Mouse (Mus musculus) myocyte (in vitro differentiated cells): ENCODE data around the gene Gm4881. TPM values are rescaled to one million over a fixed set of nuclear protein-coding genes. Genes with fewer than 3 reads are reported as not detected.

Source experiments
- H3K27me3 ChIP-seq: one replicate; pipeline ENCODE4 v1.6.1; 2011; ENCODE audit not compliant: control insufficient read depth, insufficient read depth, insufficient read length
- H3K36me3 ChIP-seq: one replicate; pipeline ENCODE4 v1.6.1; 2011; ENCODE audit not compliant: control insufficient read depth, insufficient read depth
- H3K4me2 ChIP-seq: one replicate; pipeline ENCODE4 v1.6.1; 2011; ENCODE audit warnings: low read depth, control low read depth
- H3K4me3 ChIP-seq: one replicate; pipeline ENCODE4 v1.5.1; 2011; ENCODE audit warnings: mild to moderate bottlenecking, control low read depth, moderate library complexity
- H3K79me2 ChIP-seq: one replicate; pipeline ENCODE4 v1.6.1; 2011; ENCODE audit not compliant: control insufficient read depth, insufficient read depth
- H3ac ChIP-seq: one replicate; pipeline ENCODE4 v1.6.1; 2011; ENCODE audit not compliant: control insufficient read depth, insufficient read length
- CEBPB ChIP-seq: IDR thresholded peaks from 2 replicates; pipeline ENCODE4 v1.6.1; 2011; ENCODE audit warnings: mild to moderate bottlenecking, moderate library complexity; ENCODE audit not compliant: poor library complexity, insufficient read depth, severe bottlenecking
- E2F4 ChIP-seq: IDR thresholded peaks from one replicate; pipeline ENCODE4 v1.6.1; 2011; ENCODE audit warnings: mild to moderate bottlenecking, control low read depth, moderate library complexity; ENCODE audit not compliant: insufficient read depth
- MAX ChIP-seq: IDR thresholded peaks from one replicate; pipeline ENCODE4 v1.6.1; 2011; ENCODE audit warnings: low read depth, mild to moderate bottlenecking, control low read depth
- MYOD1 ChIP-seq, 3 experiments: IDR thresholded peaks; one replicate each; pipeline ENCODE4 v1.6.1; 2011; ENCODE audit warnings: control low read depth in 2 of 3, low read depth in 2 of 3, mild to moderate bottlenecking in 2 of 3, moderate library complexity in 1 of 3; ENCODE audit not compliant: insufficient read length in 2 of 3, control insufficient read depth in 1 of 3
- MYOG ChIP-seq, 3 experiments: IDR thresholded peaks; one replicate each; pipeline ENCODE4 v1.6.1; 2011; ENCODE audit warnings: control low read depth in 2 of 3, low read depth in 2 of 3, mild to moderate bottlenecking in 2 of 3; ENCODE audit not compliant: insufficient read length in 2 of 3, control insufficient read depth in 1 of 3, insufficient read depth in 1 of 3
- POLR2A ChIP-seq: IDR thresholded peaks from one replicate; pipeline ENCODE4 v1.6.1; 2011; ENCODE audit warnings: low read depth, mild to moderate bottlenecking, control low read depth, moderate library complexity; ENCODE audit not compliant: insufficient read length
- POLR2AphosphoS2 ChIP-seq: IDR thresholded peaks from one replicate; pipeline ENCODE4 v1.6.1; 2011; ENCODE audit warnings: low read depth, control low read depth; ENCODE audit not compliant: insufficient read length
- REST ChIP-seq: IDR thresholded peaks from one replicate; pipeline ENCODE4 v1.6.1; 2011; ENCODE audit warnings: mild to moderate bottlenecking, control low read depth, moderate library complexity; ENCODE audit not compliant: insufficient read depth, insufficient read length
- SRF ChIP-seq: IDR thresholded peaks from one replicate; pipeline ENCODE4 v1.6.1; 2011; ENCODE audit warnings: low read depth; ENCODE audit not compliant: control insufficient read depth, insufficient read length
- TCF12 ChIP-seq: IDR thresholded peaks from one replicate; pipeline ENCODE4 v1.6.1; 2011; ENCODE audit warnings: mild to moderate bottlenecking, control low read depth; ENCODE audit not compliant: poor library complexity, insufficient read depth, severe bottlenecking
- TCF3 ChIP-seq: IDR thresholded peaks from one replicate; pipeline ENCODE4 v1.6.1; 2011; ENCODE audit warnings: low read depth, control low read depth; ENCODE audit not compliant: insufficient read length
- USF1 ChIP-seq: IDR thresholded peaks from one replicate; pipeline ENCODE4 v1.6.1; 2011; ENCODE audit warnings: low read depth, mild to moderate bottlenecking, control low read depth, moderate library complexity
- polyA plus RNA-seq: library from polyadenylated mRNA; unstranded; fragments of >200 nt; fragmentation: generic; extraction: Trizol; gene quantifications from one replicate; pipeline ENCODE4 v1.2.1, GENCODE M21; 2012; ENCODE audit warnings: missing spikeins

Gm4881 gene
- polyA plus RNA-seq, 1 experiment, result not detected

- H3K4me2 ChIP-seq, result no peak overlapping the region
- no peaks in the 10 kb centered on the region for H3K79me2 ChIP-seq
- H3K4me3 ChIP-seq, result no peak overlapping the region
- H3ac ChIP-seq, result no peak overlapping the region
- no peaks in the 10 kb centered on the region for H3K36me3 ChIP-seq
- no peaks in the 10 kb centered on the region for H3K27me3 ChIP-seq
- no peak for TF ChIP-seq MYOG (IDR thresholded peaks at IDR 0.05; ENCODE audit: control insufficient read depth in 1 of 3, insufficient read depth in 1 of 3, insufficient read length in 2 of 3, low read depth in 2 of 3)
- TF ChIP-seq POLR2AphosphoS2, result no peak
- no peak for TF ChIP-seq MYOD1 (IDR thresholded peaks at IDR 0.05; ENCODE audit: control insufficient read depth in 1 of 3, insufficient read length in 2 of 3, low read depth in 2 of 3)
- no peak for TF ChIP-seq POLR2A
- TF ChIP-seq USF1, result no peak
Measured at GRCm38 (mm10) chr7:24969805-24970204, 25.5 kb upstream of the Gm4881 start.

- TF ChIP-seq REST, result no peak
- no peak for TF ChIP-seq MAX
- TF ChIP-seq SRF, result no peak
- no peak for TF ChIP-seq MYOD1 (IDR thresholded peaks at IDR 0.05; ENCODE audit: control insufficient read depth in 1 of 3, insufficient read length in 2 of 3, low read depth in 2 of 3)
- Histone ChIP-seq H3K27me3 (no peaks in the 10 kb centered on the region), H3K79me2 (no peaks in the 10 kb centered on the region), H3ac (no peak overlapping the region), H3K4me2 (no peak overlapping the region), H3K4me3 (no peak overlapping the region), H3K36me3 (no peaks in the 10 kb centered on the region)
Measured at GRCm38 (mm10) chr7:24968463-24968862, 24.2 kb upstream of the Gm4881 start.

GRCm38 (mm10) chr7:24967966-24968365 lies 23.7 kb upstream of the Gm4881 start:
- Histone ChIP-seq H3K4me2 (no peak overlapping the region), H3K27me3 (no peaks in the 10 kb centered on the region), H3K4me3 (no peak overlapping the region), H3ac (no peak overlapping the region), H3K79me2 (no peaks in the 10 kb centered on the region), H3K36me3 (no peaks in the 10 kb centered on the region)
- no peak for TF ChIP-seq SRF
- TF ChIP-seq USF1, result no peak
- TF ChIP-seq E2F4, result no peak
- TF ChIP-seq TCF3, result no peak
- no peak for TF ChIP-seq MYOD1 (IDR thresholded peaks at IDR 0.05; ENCODE audit: control insufficient read depth in 1 of 3, insufficient read length in 2 of 3, low read depth in 2 of 3)
- TF ChIP-seq TCF12, result no peak
- TF ChIP-seq REST, result no peak
- no peak for TF ChIP-seq MYOG (IDR thresholded peaks at IDR 0.05; ENCODE audit: control insufficient read depth in 1 of 3, insufficient read depth in 1 of 3, insufficient read length in 2 of 3, low read depth in 2 of 3)
- TF ChIP-seq MAX, result no peak
- TF ChIP-seq POLR2A, result no peak
- TF ChIP-seq CEBPB, result no peak
- no peak for TF ChIP-seq POLR2AphosphoS2

GRCm38 (mm10) chr7:24964897-24965535 lies 20.7 kb upstream of the Gm4881 start:
- peaks cover 5% of the 10 kb centered on the region for H3K27me3 ChIP-seq
- TF ChIP-seq SRF (no peak), POLR2A (no peak), USF1 (no peak)
- H3ac ChIP-seq, result no peak overlapping the region
- no peaks in the 10 kb centered on the region for H3K79me2 ChIP-seq
- no peaks in the 10 kb centered on the region for H3K36me3 ChIP-seq
- H3K4me3 ChIP-seq, result no peak overlapping the region
- no peak overlapping the region for H3K4me2 ChIP-seq

GRCm38 (mm10) chr7:24964288-24964687 lies 20.0 kb upstream of the Gm4881 start:
- no peaks in the 10 kb centered on the region for H3K79me2 ChIP-seq
- TF ChIP-seq E2F4, result no peak
- no peak for TF ChIP-seq USF1
- TF ChIP-seq TCF12, result no peak
- TF ChIP-seq MYOG (IDR thresholded peaks at IDR 0.05; ENCODE audit: control insufficient read depth in 1 of 3, insufficient read depth in 1 of 3, insufficient read length in 2 of 3, low read depth in 2 of 3), result no peak
- TF ChIP-seq POLR2A, result no peak
- no peak for TF ChIP-seq TCF3
- H3ac ChIP-seq, result no peak overlapping the region
- H3K36me3 ChIP-seq, result no peaks in the 10 kb centered on the region
- peaks cover 5% of the 10 kb centered on the region for H3K27me3 ChIP-seq
- H3K4me2 ChIP-seq, result no peak overlapping the region
- H3K4me3 ChIP-seq, result no peak overlapping the region

GRCm38 (mm10) chr7:24955226-24955625 lies 10.9 kb upstream of the Gm4881 start:
- TF ChIP-seq MAX (no peak), MYOD1 (IDR thresholded peaks at IDR 0.05; ENCODE audit: control insufficient read depth in 1 of 3, insufficient read length in 2 of 3, low read depth in 2 of 3) (no peak), E2F4 (no peak), CEBPB (no peak), TCF12 (no peak), MYOG (IDR thresholded peaks at IDR 0.05; ENCODE audit: control insufficient read depth in 1 of 3, insufficient read depth in 1 of 3, insufficient read length in 2 of 3, low read depth in 2 of 3) (no peak), SRF (no peak), POLR2A (no peak)
- Histone ChIP-seq H3K4me3 (no peak overlapping the region), H3K79me2 (no peaks in the 10 kb centered on the region), H3K4me2 (no peak overlapping the region), H3K27me3 (peaks cover 67% of the 10 kb centered on the region), H3ac (no peak overlapping the region), H3K36me3 (no peaks in the 10 kb centered on the region)
